Mouse (Mus musculus) kidney, embryonic 15.5 days (tissue): ENCODE measurements around the gene Acat2. TPM values are rescaled to one million over a fixed set of nuclear protein-coding genes. Genes with fewer than 3 reads are reported as not detected.
"Not testable (repeated sequence)": the region's sequence is repeated elsewhere in the genome, so short reads cannot be mapped to it uniquely, and the experiment has no call there.

ENCODE experiments used
- ATAC-seq: fragments of 200-750 bp; cut with Nextera tagmentation; replicated peaks from 2 replicates; pipeline ENCODE4 v1.8.0; 2017; ENCODE audit warnings: moderate TSS enrichment; ENCODE audit not compliant: low FRiP score
- H3K27ac ChIP-seq: fragments of 300-500 bp; sonication (generic); 2 replicates; pipeline ENCODE4 v1.5.1; 2015; ENCODE audit warnings: mild to moderate bottlenecking, inconsistent platforms
- H3K27me3 ChIP-seq: fragments of 300-500 bp; sonication (generic); 2 replicates; pipeline ENCODE4 v1.6.1; 2015; ENCODE audit warnings: inconsistent platforms
- H3K36me3 ChIP-seq: fragments of 300-500 bp; sonication (generic); 2 replicates; pipeline ENCODE4 v1.6.1; 2015; ENCODE audit warnings: inconsistent platforms
- H3K4me1 ChIP-seq: fragments of 300-500 bp; sonication (generic); 2 replicates; pipeline ENCODE4 v1.6.1; 2015; ENCODE audit warnings: inconsistent platforms
- H3K4me2 ChIP-seq: fragments of 300-500 bp; sonication (generic); 2 replicates; pipeline ENCODE4 v1.6.1; 2015; ENCODE audit warnings: moderate library complexity, mild to moderate bottlenecking, inconsistent platforms
- H3K4me3 ChIP-seq: fragments of 300-500 bp; sonication (generic); replicated peaks from 2 replicates; pipeline ENCODE4 v1.5.1; 2015; ENCODE audit warnings: mild to moderate bottlenecking, inconsistent platforms
- H3K9ac ChIP-seq: fragments of 300-500 bp; sonication (generic); 2 replicates; pipeline ENCODE4 v1.6.1; 2015; ENCODE audit warnings: mild to moderate bottlenecking, inconsistent platforms
- H3K9me3 ChIP-seq: fragments of 300-500 bp; sonication (generic); replicated peaks from 2 replicates; pipeline ENCODE4 v1.6.1; 2016; ENCODE audit warnings: inconsistent platforms
- WGBS: fragments of 180-500 bp; shearing (Covaris S2); methylation state at CpG from one replicate; pipeline ENCODE4 v1.1.7; 2015; ENCODE audit warnings: mixed read lengths; 5-methylcytosine and 5-hydroxymethylcytosine counted together
- polyA plus RNA-seq: library from polyadenylated mRNA; unstranded; fragments of >200 nt; fragmentation: Nextera tagmentation; extraction: Ambion mirVana; gene quantifications from 2 replicates; pipeline ENCODE4 v1.2.1, GENCODE M21; 2015

Gene Acat2
- polyA plus RNA-seq, 1 experiment from 2014 or later, result 145 TPM

DNA sequence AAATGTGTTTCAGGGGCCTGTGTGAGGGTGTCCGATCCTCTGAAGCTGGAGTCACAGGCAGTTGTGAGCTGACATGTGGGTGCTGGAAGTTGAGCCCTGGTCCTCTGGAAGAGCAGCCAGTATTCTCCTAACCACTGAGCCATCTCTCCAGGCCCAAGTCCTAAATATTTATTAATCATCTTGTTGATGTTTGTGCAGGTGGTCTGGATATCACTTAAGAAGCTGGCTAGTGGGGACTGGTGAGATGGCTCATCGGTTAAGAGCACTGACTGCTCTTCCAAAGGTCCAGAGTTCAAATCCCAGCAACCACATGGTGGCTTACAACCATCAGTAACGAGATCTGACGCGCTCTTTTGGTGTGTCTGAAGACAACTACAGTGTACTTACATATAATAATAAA is 10.9 kb downstream of the Acat2 start:
- Histone ChIP-seq H3K4me2 (no peak overlapping the region), H3K4me3 (no peak overlapping the region), H3K4me1 (no peaks in the 10 kb centered on the region), H3K36me3 (peaks cover 72% of the 10 kb centered on the region), H3K27me3 (no peaks in the 10 kb centered on the region), H3K27ac (no peak overlapping the region), H3K9me3 (no peaks in the 10 kb centered on the region), H3K9ac (no peak overlapping the region)
- no peak for ATAC-seq
- 90% methylated on average over 5 of the region's 5 CpGs for WGBS

DNA sequence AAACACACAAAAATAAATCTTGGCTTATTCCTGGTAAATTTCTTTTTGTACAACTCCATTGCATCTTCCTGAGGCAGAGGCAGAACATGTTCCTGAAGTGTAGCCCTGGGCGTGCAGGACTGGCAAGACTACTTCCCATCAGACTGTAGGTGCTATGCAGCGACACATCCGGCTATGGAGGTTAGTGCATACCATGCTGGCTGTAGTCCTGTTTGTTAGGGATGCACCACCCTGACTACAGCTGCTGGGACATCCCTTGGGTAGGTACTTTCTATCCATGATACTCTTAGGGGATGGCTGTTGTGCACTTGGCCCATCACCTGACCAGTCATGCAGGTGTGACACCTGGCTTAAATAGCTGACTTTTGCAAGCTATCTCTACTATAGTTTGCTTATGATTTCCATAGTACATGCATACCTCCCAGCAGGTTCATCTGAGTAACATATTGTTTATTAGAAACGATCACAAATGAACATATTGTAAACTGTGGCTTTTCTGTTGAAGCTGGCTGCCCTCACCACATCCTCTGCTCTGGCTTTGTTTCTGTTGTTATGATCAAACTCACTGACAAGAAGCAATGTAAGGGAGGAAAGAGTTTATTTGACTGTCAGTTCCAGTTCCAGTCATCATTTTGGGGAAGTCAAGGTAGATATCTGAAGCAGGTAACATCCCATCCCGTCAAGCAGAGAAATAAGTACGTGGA is 17.9 kb downstream of the Acat2 start:
- Histone ChIP-seq H3K4me2 (no peak overlapping the region), H3K9me3 (no peaks in the 10 kb centered on the region), H3K36me3 (peaks cover 44% of the 10 kb centered on the region), H3K27me3 (no peaks in the 10 kb centered on the region), H3K4me1 (peaks cover 8% of the 10 kb centered on the region; the same call in 1 of the 2 replicates), H3K4me3 (no peak overlapping the region), H3K9ac (no peak overlapping the region), H3K27ac (no peak overlapping the region)
- ATAC-seq, result no peak
- 92% methylated on average over 6 of the region's 6 CpGs for WGBS

DNA sequence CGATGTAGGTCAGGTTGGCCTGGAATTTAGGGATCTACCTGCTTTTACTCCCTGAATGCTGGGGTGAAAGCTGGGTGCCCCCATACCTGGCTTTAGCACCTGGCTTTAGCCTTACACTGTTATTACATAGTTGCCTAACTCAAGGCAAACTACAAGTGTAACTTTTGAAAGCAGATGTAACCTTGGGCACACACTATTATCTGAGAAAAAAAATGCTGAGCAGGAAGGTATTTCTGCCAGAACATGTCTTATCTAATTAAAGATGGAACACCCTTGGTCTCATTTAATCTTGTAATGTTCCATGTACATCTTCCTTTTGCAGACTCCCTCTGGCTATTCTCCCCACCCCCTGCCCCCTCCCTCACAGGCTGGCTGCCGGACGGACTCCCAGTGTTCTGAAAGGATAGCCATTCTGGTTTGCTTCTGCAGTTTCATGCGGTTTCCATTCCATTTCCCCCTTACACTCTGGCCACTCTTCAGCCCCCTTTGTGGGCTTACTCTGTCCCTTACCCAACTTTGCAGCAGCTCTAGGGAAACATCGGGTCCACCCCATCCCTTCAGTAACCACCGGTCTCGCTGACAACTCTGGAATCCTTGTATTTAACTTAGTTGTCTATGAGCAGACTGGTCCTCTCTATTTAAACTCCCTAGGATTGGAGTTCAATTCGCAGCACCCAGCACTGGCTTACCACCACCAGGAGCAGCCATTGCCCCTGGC is 18.8 kb downstream of the Acat2 start:
- Histone ChIP-seq H3K9ac (no peak overlapping the region), H3K27ac (no peak overlapping the region), H3K36me3 (peaks cover 38% of the 10 kb centered on the region), H3K4me2 (no peak overlapping the region), H3K27me3 (no peaks in the 10 kb centered on the region), H3K9me3 (no peaks in the 10 kb centered on the region), H3K4me1 (peaks cover 8% of the 10 kb centered on the region; the same call in 1 of the 2 replicates), H3K4me3 (no peak overlapping the region)
- 76% methylated on average over 8 of the region's 8 CpGs for WGBS
- no peak for ATAC-seq

DNA sequence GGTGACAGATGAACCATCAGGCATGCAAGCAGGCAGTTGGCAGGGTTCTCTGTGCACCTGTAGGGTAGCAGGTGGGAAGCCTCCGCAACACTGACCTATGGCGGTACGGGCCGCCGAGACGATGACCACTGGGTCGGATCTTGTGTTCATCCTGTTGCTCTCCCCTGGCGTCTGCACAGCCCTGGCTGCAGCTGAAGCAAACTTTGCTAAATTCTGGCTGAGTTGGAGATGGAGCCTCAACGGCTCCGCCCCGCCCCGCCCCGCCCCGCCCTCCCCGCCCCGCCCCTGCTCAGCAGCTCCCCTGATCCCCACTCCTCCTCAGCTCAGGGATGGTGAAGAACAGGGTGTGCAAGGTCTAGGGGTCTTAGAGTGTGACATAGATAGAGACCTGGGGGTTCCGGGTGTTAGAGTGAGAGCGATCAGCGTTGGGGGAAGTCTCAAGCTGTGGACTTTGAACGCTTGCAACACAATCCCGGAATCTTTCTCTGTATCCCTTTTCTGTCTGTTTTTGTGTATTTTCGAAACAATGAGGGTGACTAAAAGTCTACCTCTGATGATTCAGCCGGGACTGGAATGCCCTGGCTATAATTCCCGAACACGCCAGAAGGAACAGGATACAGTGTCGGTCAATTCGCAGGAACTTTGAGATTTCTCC is 20.3 kb downstream of the Acat2 start, which contains the start of gene Acat3:
Gene Acat3 (minus strand): TSS at position 450 of the 655 bp plus-strand sequence.
- Histone ChIP-seq H3K4me2 (peak within 1 kb of the TSS; percentile 70), H3K4me1 (peaks cover 8% of the 10 kb centered on the region; the same call in 1 of the 2 replicates), H3K27ac (no peak within 1 kb of the TSS), H3K27me3 (no peaks in the 10 kb centered on the region), H3K9me3 (no peaks in the 10 kb centered on the region), H3K4me3 (peak within 1 kb of the TSS; percentile 38), H3K36me3 (peaks cover 27% of the 10 kb centered on the region), H3K9ac (0 out of 2 replicates have a peak within 1 kb of the TSS, but pooled peaks have one; percentile 23)
- ATAC-seq, result peak; percentile 87
- WGBS, result 10% methylated on average over 27 of the region's 27 CpGs

DNA sequence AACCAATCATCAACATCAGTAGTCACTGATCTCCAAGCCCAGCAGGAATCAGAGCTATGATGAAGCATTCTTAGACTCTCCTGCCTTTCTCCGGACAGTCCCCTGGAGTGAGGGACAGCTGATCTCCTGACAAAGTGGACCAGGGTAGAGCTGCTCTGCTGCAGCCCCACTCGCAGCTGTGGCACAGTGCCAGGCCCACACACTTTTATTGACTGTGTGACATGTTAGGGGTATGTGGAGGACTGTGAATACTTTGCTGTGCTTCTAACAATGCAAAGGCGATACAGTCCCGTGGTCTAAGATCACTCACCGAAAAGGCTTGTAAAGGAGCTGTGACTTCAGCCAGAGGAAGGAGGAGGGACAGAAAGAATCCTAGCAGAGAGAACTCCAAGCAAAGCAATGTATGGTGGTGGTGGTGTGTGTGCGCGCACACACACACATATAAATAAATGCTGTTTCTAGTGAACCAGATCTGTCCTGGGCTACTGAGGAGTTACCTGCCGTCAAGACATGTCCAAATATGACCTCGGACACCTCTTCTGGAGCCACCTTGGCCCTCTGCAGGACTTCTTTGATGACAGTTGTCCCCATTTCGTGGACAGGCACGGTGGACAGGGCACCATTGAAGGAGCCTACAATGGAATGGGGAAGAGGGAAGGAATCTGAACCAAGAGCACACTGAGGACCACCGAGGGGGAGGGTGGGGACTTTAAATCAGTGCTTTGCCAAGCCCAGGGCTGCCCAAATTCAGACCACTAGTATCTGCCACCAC is 21.0 kb downstream of the Acat2 start:
- H3K9me3 ChIP-seq, H3K27me3 ChIP-seq, H3K4me1 ChIP-seq, H3K27ac ChIP-seq: not testable (repeated sequence)
- Histone ChIP-seq H3K36me3 (peaks cover 20% of the 10 kb centered on the region), H3K9ac (0 out of 2 replicates have a peak overlapping the region, but pooled peaks have one; percentile 23), H3K4me3 (peak overlapping the region; percentile 38), H3K4me2 (peak overlapping the region; percentile 70)
- peak; percentile 52 for ATAC-seq
- 63% methylated on average over 4 of the region's 12 CpGs for WGBS

DNA sequence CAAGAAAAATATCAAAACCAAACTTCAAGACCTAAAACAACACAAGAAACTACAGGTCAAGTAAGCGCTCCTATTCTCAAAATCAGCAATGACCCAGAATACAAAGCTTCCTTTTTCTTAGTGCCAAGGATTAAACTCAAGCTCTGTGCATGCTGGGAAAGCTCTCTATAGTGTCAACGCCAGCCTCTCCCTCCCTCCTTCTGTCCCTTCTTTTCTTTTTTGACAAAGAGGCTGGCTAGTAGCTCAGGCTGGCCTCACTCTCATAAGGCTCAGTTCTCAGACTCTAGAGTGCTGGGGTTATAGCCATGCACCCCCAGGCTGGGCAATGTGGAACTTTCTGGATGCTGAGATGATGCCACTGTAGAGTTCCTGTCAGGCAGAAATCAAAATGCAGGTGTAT is 22.5 kb downstream of the Acat2 start:
- WGBS, result 68% methylated on average over 2 of the region's 2 CpGs
- Histone ChIP-seq H3K27me3 (no peaks in the 10 kb centered on the region), H3K36me3 (peaks cover 8% of the 10 kb centered on the region), H3K4me1 (peaks cover 8% of the 10 kb centered on the region; the same call in 1 of the 2 replicates), H3K4me3 (no peak overlapping the region), H3K9me3 (no peaks in the 10 kb centered on the region), H3K27ac (no peak overlapping the region), H3K9ac (no peak overlapping the region), H3K4me2 (no peak overlapping the region)
- no peak for ATAC-seq

DNA sequence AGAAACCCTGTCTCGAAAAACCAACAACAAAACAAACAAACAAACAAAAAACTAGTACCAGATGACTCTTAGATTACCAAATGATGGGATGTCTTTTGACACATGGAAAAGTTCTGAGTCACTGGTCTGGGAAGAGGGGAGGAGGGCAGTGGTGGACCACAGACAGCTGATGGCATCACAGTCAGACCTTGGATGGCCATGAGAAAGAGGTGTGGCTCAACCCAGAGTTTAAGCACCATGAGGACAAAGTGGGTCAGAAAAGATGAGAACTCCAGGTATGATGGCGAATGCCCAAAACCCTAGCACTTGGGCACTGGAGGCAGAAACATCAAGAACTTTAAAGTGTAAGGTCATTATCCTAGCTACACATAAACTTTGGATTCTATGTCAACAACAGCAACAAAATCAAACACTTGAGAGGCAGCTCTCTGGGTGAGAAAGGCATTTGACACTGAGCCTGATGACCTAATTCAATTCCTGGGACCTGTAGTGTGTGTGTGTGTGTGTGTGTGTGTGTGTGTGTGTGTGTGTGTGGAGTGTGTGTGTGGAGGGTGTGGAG is 23.1 kb downstream of the Acat2 start:
- Histone ChIP-seq H3K4me1 (peaks cover 8% of the 10 kb centered on the region; the same call in 1 of the 2 replicates), H3K9ac (no peak overlapping the region), H3K4me3 (no peak overlapping the region), H3K9me3 (no peaks in the 10 kb centered on the region), H3K36me3 (peaks cover 2% of the 10 kb centered on the region), H3K27me3 (no peaks in the 10 kb centered on the region), H3K27ac (no peak overlapping the region), H3K4me2 (no peak overlapping the region)
- 85% methylated on average over 2 of the region's 2 CpGs for WGBS
- no peak for ATAC-seq

DNA sequence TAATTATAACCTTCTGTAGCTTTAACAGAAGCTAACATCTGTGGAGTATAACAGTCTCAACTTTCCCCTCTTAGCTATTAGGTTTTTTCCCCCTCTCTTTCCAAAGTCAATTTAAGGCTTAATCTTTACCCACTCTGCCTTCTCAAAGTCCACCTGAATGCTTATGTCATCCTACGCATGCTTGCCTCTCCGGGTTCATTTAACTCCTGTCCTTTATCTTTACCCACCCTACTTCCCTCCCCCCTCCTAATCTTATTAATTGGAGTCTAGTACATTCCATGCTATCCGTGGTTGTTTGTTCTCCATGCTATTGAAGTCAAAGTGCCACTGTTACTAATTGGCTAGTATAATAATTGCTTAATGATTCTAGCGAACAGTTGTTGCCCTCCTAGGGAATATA is 24.8 kb downstream of the Acat2 start:
- H3K4me3 ChIP-seq, result no peak overlapping the region
- no peak overlapping the region for H3K9ac ChIP-seq
- peaks cover 6% of the 10 kb centered on the region; the same call in 1 of the 2 replicates for H3K4me1 ChIP-seq
- ATAC-seq, result peak; percentile 52
- no peak overlapping the region for H3K4me2 ChIP-seq
- peak overlapping the region; percentile 56; the same call in 1 of the 2 replicates for H3K27ac ChIP-seq
- WGBS, result 61% methylated on average over 4 of the region's 4 CpGs
- H3K9me3 ChIP-seq, result no peaks in the 10 kb centered on the region
- no peaks in the 10 kb centered on the region for H3K27me3 ChIP-seq
- H3K36me3 ChIP-seq, result no peaks in the 10 kb centered on the region

DNA sequence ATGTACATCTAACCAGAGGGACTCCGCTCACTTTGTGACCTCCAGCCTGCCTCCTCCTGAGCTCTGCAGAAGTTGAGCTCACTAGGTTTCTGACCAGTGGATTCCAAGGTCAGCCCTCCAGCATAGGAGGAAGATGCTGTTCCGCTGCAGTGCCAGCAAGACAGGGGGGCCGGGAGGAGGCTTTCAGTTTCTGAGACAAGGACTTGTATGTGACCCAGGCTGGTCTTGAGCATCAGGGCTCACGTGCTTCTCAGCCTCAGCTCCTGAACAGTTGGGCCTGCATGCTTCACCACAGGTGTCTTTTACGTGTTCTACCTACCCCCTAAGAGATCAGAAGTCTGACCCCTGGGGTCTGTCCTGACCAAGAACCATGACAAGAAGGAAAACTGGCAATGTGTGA is 29.0 kb downstream of the Acat2 start:
- 84% methylated on average over 5 of the region's 5 CpGs for WGBS
- not testable (repeated sequence) for H3K9ac ChIP-seq, H3K4me3 ChIP-seq, ATAC-seq, H3K27me3 ChIP-seq, H3K9me3 ChIP-seq, H3K4me1 ChIP-seq, H3K36me3 ChIP-seq, H3K4me2 ChIP-seq, H3K27ac ChIP-seq

DNA sequence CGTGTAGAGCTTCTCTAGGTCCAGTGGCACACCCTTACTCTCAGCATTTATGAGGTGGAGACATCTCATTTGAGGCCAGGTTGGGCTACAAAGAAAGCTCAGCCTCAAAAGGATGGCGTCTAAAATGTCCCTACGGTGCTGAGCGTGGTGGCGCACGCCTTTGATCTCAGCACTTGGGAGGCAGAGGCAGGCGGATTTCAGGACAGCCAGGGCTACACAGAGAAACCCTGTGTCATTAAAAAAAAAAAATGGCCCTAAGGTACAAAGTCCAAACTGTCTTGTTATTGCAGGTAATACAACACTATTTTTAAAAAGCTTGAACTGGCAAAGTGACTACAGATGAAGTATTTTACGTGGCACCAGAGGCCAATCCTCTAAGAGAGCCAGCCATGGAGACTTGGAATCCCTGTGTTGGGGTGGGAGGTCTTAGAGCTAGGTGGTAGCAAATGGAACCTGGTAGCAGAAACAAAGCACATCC is 34.8 kb downstream of the Acat2 start:
- no peaks in the 10 kb centered on the region for H3K9me3 ChIP-seq
- no peak overlapping the region for H3K27ac ChIP-seq
- H3K9ac ChIP-seq, result no peak overlapping the region
- no peak for ATAC-seq
- no peaks in the 10 kb centered on the region for H3K4me1 ChIP-seq
- H3K4me3 ChIP-seq, result no peak overlapping the region
- peaks cover 61% of the 10 kb centered on the region for H3K36me3 ChIP-seq
- H3K27me3 ChIP-seq, result no peaks in the 10 kb centered on the region
- 80% methylated on average over 8 of the region's 8 CpGs for WGBS
- H3K4me2 ChIP-seq, result no peak overlapping the region

DNA sequence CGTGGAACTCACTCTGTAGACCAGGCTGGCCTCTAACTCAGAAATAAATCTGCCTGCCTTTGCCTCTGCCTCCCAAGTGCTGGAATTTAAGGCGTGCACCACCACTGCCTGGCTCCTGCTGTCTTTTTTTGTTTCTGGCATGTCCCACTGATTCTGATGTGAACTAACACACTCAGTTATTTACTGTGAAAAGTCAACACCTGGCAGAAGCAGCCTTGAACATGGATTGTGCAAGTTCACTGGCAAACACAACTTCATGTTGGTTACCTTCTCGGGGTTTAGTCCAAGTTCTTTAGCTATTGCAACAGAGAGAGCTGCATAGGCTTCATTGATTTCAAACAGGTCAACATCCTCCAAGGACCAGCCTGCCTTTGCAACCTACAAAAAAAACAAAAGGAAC is 35.5 kb downstream of the Acat2 start:
- Histone ChIP-seq H3K27me3 (no peaks in the 10 kb centered on the region), H3K4me2 (no peak overlapping the region), H3K9me3 (no peaks in the 10 kb centered on the region), H3K4me3 (no peak overlapping the region), H3K36me3 (peaks cover 68% of the 10 kb centered on the region), H3K9ac (no peak overlapping the region), H3K27ac (no peak overlapping the region), H3K4me1 (no peaks in the 10 kb centered on the region)
- 88% methylated on average over 3 of the region's 3 CpGs for WGBS
- no peak for ATAC-seq
